Mouse (Mus musculus): Measurements from ENCODE around the gene Dse.

DNA sequence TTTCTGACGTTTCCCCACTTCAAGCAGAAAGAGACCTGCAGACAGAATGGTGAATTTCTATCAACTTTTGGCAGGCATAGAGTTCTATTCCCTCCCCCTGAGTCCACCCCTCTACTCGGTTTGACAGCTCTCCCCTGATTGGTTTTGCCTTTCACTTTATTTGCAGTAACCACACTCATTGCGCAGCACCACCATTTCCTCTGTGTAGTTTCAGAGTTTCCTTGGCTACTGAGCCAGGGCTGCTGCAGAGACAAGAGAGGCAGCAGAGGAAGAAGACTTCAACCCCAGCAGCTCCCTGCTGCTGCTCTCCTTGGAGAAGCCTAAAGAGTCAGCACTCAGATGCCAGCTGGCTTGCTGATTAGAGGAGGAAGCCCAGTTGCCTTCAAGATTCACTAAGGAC lies 27.9 kb upstream of the Dse start:
- TF ChIP-seq CTCF (IDR thresholded peaks at IDR 0.05; ENCODE audit: borderline replicate concordance, insufficient read depth, low read length) = no peak
- TF ChIP-seq POLR2A (IDR thresholded peaks at IDR 0.05; ENCODE audit: low read depth, low read length) = no peak
